Mouse (Mus musculus): Measurements from ENCODE around the gene Map2k6. TPM values are rescaled to one million over a fixed set of nuclear protein-coding genes. Genes with fewer than 3 reads are reported as not detected.

The Map2k6 gene
- polyA plus RNA-seq, 1 experiment from 2014 or later = 4.2 TPM

DNA sequence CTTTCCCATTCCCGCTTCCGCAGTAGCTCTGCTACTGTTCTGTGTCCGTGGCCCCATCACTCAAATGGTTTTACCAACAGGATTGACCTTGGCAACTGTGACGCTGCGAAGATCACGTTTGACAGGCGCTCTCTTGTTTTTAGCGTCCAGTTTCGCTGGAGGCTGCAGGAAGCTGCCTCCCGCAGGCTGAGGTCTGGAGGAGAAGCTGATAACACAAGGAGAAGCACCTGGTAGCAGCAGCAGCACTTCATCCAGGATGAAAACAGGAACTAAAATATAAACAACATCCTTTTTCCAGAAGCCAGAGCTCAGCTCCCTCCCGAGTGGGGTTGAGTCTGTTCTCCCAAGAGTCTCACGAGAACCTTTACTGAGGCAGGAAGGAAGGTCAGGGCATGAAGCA is 164.3 kb downstream of the Map2k6 start:
- DNase-seq (no peak), ATAC-seq (no peak)
- Histone ChIP-seq H3K27me3 (ENCODE audit: insufficient read depth, low read length) (no peaks in the 10 kb centered on the region), H3K4me1 (ENCODE audit: insufficient read depth) (no peaks in the 10 kb centered on the region), H3K9me3 (ENCODE audit: low read length) (no peaks in the 10 kb centered on the region), H3K27ac (ENCODE audit: low read depth) (no peak overlapping the region), H3K4me2 (ENCODE audit: low read depth, low read length) (0 out of 2 replicates have a peak overlapping the region, but pooled peaks have one; percentile 20), H3K36me3 (replicated peaks; ENCODE audit: insufficient read depth, low read length) (no peaks in the 10 kb centered on the region), H3K4me3 (ENCODE audit: low read depth, low read length) (no peak overlapping the region), H3K9ac (replicated peaks) (no peak overlapping the region)
- 25% methylated on average over 12 of the region's 12 CpGs for WGBS (ENCODE audit: insufficient replicate concordance)
- no peak for TF ChIP-seq EP300 (IDR thresholded peaks at IDR 0.05; ENCODE audit: low read depth)
- TF ChIP-seq CTCF (IDR thresholded peaks at IDR 0.05; ENCODE audit: low read depth) = no peak

DNA sequence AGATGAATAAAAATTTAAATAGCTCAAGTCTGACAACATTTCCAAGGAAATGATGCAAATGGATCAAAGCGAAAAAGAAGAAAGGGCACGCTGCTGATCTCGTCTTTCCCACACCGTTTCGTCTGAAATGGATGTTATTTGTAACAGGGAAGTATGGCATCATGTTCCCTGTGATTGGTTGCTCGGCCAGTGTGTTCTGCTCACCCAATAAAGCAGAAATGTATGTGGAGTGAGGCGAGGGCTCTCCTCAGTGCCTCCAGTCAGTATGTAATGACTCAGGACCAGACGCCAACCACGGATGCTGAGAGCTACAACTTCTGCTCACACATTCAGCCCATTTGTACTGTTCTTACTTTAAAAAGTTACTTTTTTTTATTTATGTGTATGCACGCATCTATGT is 164.9 kb downstream of the Map2k6 start:
- Histone ChIP-seq H3K27ac (ENCODE audit: low read depth) (no peak overlapping the region), H3K4me2 (ENCODE audit: low read depth, low read length) (0 out of 2 replicates have a peak overlapping the region, but pooled peaks have one; percentile 20), H3K9ac (replicated peaks) (no peak overlapping the region), H3K27me3 (ENCODE audit: insufficient read depth, low read length) (no peaks in the 10 kb centered on the region), H3K4me1 (ENCODE audit: insufficient read depth) (no peaks in the 10 kb centered on the region), H3K4me3 (ENCODE audit: low read depth, low read length) (no peak overlapping the region), H3K36me3 (replicated peaks; ENCODE audit: insufficient read depth, low read length) (no peaks in the 10 kb centered on the region), H3K9me3 (ENCODE audit: low read length) (no peaks in the 10 kb centered on the region)
- 53% methylated on average over 10 of the region's 10 CpGs for WGBS (ENCODE audit: insufficient replicate concordance)
- DNase-seq (no peak), ATAC-seq (no peak)
- TF ChIP-seq EP300 (IDR thresholded peaks at IDR 0.05; ENCODE audit: low read depth) (no peak), CTCF (IDR thresholded peaks at IDR 0.05; ENCODE audit: low read depth) (no peak)

DNA sequence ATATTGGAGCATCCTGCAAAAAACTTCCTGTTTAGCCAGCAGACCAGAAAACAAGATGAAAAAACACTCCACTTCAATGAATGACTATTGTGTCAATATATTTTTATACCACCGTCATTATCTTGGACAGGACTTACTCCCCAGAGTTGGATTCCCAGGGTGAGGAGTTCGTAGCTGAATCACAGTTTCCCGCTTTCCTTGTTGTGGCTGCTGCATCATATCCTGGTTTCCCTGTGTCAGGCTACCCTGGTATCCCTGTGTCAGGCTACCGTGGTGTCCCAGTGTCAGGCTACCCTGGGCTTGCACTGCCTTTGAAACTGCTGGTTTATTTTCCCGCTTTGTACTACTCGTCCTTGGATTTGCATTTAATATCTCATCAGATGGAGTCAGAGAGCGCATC is 167.4 kb downstream of the Map2k6 start:
- no peaks in the 10 kb centered on the region for H3K36me3 ChIP-seq (replicated peaks; ENCODE audit: insufficient read depth, low read length)
- no peak overlapping the region for H3K4me2 ChIP-seq (ENCODE audit: low read depth, low read length)
- no peak overlapping the region for H3K27ac ChIP-seq (ENCODE audit: low read depth)
- no peaks in the 10 kb centered on the region for H3K9me3 ChIP-seq (ENCODE audit: low read length)
- DNase-seq (no peak), ATAC-seq (peak; percentile 50)
- no peaks in the 10 kb centered on the region for H3K4me1 ChIP-seq (ENCODE audit: insufficient read depth)
- 63% methylated on average over 7 of the region's 7 CpGs for WGBS (ENCODE audit: insufficient replicate concordance)
- no peaks in the 10 kb centered on the region for H3K27me3 ChIP-seq (ENCODE audit: insufficient read depth, low read length)
- H3K4me3 ChIP-seq (ENCODE audit: low read depth, low read length) = no peak overlapping the region
- TF ChIP-seq CTCF (IDR thresholded peaks at IDR 0.05; ENCODE audit: low read depth) = no peak
- TF ChIP-seq EP300 (IDR thresholded peaks at IDR 0.05; ENCODE audit: low read depth) = no peak
- H3K9ac ChIP-seq (replicated peaks) = no peak overlapping the region

DNA sequence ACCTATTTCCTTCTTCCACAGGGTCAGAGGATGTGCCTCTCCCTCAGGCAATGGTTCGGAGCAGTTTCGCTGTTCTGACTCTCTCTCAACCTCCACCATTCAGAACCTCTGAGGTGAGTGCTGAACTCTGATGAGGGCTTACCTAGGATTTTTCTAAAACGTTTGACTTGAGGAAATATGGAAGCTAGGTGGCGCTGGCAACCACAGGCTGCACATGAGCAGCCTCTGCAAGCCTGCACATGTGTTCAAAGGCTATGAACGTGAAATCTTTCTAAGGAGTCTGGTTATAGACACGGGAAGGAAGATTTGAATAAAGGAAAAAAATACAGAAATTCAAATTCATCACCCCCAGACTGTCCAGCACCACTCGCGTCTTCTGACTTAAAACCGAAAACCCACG is 173.6 kb downstream of the Map2k6 start:
- H3K27me3 ChIP-seq (ENCODE audit: insufficient read depth, low read length) = no peaks in the 10 kb centered on the region
- H3K4me1 ChIP-seq (ENCODE audit: insufficient read depth) = no peaks in the 10 kb centered on the region
- no peak overlapping the region for H3K4me3 ChIP-seq (ENCODE audit: low read depth, low read length)
- no peaks in the 10 kb centered on the region for H3K9me3 ChIP-seq (ENCODE audit: low read length)
- no peak overlapping the region for H3K27ac ChIP-seq (ENCODE audit: low read depth)
- H3K9ac ChIP-seq (replicated peaks) = no peak overlapping the region
- H3K36me3 ChIP-seq (replicated peaks; ENCODE audit: insufficient read depth, low read length) = no peaks in the 10 kb centered on the region
- H3K4me2 ChIP-seq (ENCODE audit: low read depth, low read length) = no peak overlapping the region
- 50% methylated on average over 10 of the region's 10 CpGs for WGBS (ENCODE audit: insufficient replicate concordance)
- DNase-seq (peak; percentile 34), ATAC-seq (no peak)
- peak; percentile 74 for TF ChIP-seq CTCF (IDR thresholded peaks at IDR 0.05; ENCODE audit: low read depth)
- TF ChIP-seq EP300 (IDR thresholded peaks at IDR 0.05; ENCODE audit: low read depth) = no peak

Other genes starting within 250 kb of the Map2k6 start
- 0.80 and 0.88 TPM in 2 replicates for gene Abca9, start 230.9 kb upstream of the Map2k6 start, polyA plus RNA-seq (2015; fragmentation: Nextera tagmentation; extraction: Ambion mirVana)
- 38.6 and 42.1 TPM in 2 replicates for gene Abca6, start 147.3 kb upstream of the Map2k6 start, polyA plus RNA-seq (2015; fragmentation: Nextera tagmentation; extraction: Ambion mirVana)
- gene Abca5, start 61.4 kb upstream of the Map2k6 start, polyA plus RNA-seq (2015; fragmentation: Nextera tagmentation; extraction: Ambion mirVana) = 1.0 and 2.3 TPM in 2 replicates

Data from liver, postnatal 0 days (tissue).